Mouse (Mus musculus): ENCODE data around the gene Srprb.
A peak's percentile ranks its signal among the peaks of the same experiment; 100 is the strongest.

Srprb gene

DNA sequence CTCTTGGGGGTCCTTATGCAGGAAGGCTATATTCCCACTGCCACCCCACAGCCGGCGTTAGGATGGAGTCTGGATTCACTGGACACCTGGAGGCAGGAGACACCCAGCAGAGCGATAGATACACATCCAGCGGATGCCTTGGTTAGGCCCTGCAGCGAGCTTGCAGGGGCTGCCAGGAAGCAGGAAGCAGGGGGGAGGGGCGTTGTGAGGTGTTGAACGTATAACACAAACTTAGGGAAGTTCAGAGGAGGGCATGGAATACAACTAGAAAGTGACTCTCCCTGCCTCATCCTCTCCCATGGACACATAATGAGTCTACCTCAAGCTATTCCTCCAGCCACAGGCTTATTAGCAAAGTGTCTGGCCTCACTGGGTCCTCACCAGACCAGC, 31.1 kb upstream of the Srprb start:
- Histone ChIP-seq H3K36me3 (ENCODE audit: insufficient read depth, low read length) (no peaks in the 10 kb centered on the region), H3K4me1 (replicated peaks; ENCODE audit: low read depth, low read length) (peaks cover 42% of the 10 kb centered on the region), H3K27me3 (ENCODE audit: insufficient read depth, low read length) (peaks cover 24% of the 10 kb centered on the region), H3K9me3 (ENCODE audit: low read length) (no peaks in the 10 kb centered on the region; the same call in 1 of the 2 replicates), H3K4me3 (replicated peaks; ENCODE audit: low read length) (no peak overlapping the region)
- TF ChIP-seq CTCF (conservative IDR thresholded peaks at IDR 0.05; ENCODE audit: low read length): no peak
- no peak for TF ChIP-seq NANOG (IDR thresholded peaks at IDR 0.05; ENCODE audit: borderline replicate concordance, low read length)
- no peak for TF ChIP-seq POU5F1 (IDR thresholded peaks at IDR 0.05; ENCODE audit: borderline replicate concordance, low read length)

DNA sequence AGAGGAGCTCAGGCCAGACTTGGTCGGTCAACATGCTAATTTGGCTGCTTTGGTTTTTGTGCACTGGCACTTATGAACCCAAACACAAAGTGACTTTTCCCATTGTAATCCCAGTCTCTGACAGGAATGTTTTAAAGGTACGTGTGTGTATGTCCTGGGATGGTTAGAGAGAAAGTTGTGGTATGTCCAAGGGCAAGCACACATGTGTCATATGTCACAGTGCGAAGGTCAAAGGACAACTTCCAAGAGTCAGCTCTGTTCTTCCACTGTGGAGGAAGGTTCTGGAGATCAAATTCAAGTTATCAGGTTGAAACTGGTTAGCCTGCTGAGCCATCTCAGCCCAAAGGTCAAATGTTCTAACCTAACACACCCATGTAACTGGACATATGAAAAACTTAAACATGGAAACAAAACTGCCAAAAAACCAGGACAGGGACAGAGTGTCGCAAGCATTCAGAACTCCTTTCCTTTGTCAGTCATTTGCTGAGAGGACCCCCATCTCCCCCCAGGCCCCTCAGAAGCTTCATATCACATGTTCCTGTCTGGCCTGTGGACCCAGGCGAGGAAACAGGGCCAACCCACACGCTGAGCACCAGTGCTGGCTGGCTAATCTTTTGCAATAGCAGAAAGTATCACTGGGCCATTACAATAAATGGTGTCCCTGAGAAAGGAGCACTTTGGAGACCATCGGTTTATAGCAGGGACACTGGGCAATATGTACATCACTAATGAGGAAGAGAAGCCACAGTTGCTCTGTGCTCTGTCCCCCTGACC, 30.5 kb upstream of the Srprb start:
- TF ChIP-seq NANOG (IDR thresholded peaks at IDR 0.05; ENCODE audit: borderline replicate concordance, low read length) (no peak), CTCF (conservative IDR thresholded peaks at IDR 0.05; ENCODE audit: low read length) (no peak), POU5F1 (IDR thresholded peaks at IDR 0.05; ENCODE audit: borderline replicate concordance, low read length) (no peak)
- peaks cover 48% of the 10 kb centered on the region for H3K4me1 ChIP-seq (replicated peaks; ENCODE audit: low read depth, low read length)

DNA sequence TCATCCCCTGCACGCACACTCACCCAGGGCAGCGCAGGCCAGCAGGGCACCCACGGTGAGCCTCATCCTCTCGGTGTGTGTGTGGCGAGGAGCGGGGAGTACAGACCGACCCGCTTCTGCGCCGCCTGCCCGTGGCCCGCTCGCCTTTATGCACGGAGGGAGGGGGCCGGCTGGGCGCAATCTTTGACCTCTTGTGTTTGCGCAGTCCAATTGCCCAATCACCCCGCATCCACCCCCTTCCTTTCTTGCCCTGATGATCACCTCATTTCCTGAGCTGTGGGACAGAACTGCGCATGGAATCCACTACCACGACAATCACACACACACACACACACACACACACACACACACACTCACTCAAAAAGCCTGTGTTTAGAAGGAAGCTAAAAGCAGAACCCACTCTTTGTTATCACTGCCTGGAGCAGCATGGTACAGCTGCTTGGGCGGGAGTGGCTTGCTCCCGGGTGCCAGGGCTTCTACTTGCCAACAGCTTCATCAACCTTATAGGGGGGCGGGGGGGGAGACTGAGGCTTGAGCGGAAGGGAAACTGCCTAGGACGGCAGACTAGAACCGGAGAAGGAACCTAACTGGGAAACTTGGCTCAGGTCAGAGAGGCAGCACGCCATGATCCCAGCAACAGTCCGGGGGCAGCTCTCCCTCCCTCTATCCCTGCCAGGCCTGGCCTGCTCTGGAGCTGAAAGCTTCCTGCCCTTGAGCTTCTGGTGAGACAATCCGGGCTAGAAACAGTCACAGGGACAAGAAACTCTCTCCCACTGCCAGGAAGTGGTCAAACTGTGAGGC, 28.4 kb upstream of the Srprb start, which contains the start of the genes Gm20425 and Trf:
Gene Gm20425 (minus strand): TSS at position 157 of the 801 bp plus-strand sequence.
Gene Trf (minus strand): TSS at position 294 of the 801 bp plus-strand sequence.
- peak within 1 kb of the TSS; percentile 61 for H3K4me3 ChIP-seq (replicated peaks; ENCODE audit: low read length)
- no peaks in the 10 kb centered on the region; the same call in 1 of the 2 replicates for H3K9me3 ChIP-seq (ENCODE audit: low read length)
- peaks cover 52% of the 10 kb centered on the region for H3K4me1 ChIP-seq (replicated peaks; ENCODE audit: low read depth, low read length)
- no peak for TF ChIP-seq POU5F1 (IDR thresholded peaks at IDR 0.05; ENCODE audit: borderline replicate concordance, low read length)
- TF ChIP-seq CTCF (conservative IDR thresholded peaks at IDR 0.05; ENCODE audit: low read length): no peak
- TF ChIP-seq NANOG (IDR thresholded peaks at IDR 0.05; ENCODE audit: borderline replicate concordance, low read length): no peak
- H3K36me3 ChIP-seq (ENCODE audit: insufficient read depth, low read length): no peaks in the 10 kb centered on the region
- H3K27me3 ChIP-seq (ENCODE audit: insufficient read depth, low read length): peaks cover 40% of the 10 kb centered on the region

More for the DNA sequence above, 30.5 kb upstream of the Srprb start:
- Histone ChIP-seq H3K4me3 (replicated peaks; ENCODE audit: low read length) (no peak overlapping the region), H3K36me3 (ENCODE audit: insufficient read depth, low read length) (no peaks in the 10 kb centered on the region), H3K9me3 (ENCODE audit: low read length) (no peaks in the 10 kb centered on the region; the same call in 1 of the 2 replicates), H3K27me3 (ENCODE audit: insufficient read depth, low read length) (peaks cover 28% of the 10 kb centered on the region)

DNA sequence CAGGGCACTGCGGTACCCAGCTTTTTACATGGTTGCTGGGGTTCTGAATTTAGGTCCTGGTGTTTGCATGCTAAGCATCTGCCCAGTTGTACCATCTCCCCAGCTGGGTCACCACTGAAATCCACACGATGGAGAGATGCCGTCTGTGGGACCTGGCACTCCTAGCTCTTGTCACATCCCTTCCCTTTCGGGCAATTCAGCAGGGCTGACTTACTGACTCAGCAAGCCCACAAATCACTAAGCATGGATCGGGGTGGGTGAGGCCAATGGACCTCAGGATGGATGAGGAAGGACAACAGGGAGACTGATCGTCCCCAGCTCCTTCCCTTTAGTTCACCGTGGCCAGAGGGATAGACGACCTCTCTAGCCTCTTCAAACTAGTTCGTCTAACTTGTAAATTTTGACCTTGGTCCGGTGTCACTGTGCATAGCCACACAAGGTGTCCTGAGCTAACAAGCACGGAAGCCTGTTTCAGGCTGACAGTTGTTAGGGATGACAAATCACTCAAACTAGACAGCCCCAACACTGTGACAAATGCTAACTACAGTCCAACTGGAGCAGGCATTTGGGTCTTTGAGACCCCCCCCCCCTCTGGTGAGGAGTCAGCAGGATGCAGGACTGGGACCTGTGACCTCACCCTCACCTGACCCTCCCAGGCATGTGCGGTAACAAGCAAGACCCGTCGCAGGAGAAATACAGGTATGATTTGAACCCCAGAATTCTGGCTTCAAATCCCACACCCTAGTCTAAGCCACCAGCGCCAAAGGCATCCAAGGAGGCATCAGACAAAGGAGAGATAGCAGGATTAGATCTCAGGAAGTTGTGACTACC, 27.3 kb upstream of the Srprb start:
- Histone ChIP-seq H3K36me3 (ENCODE audit: insufficient read depth, low read length) (no peaks in the 10 kb centered on the region), H3K9me3 (ENCODE audit: low read length) (no peaks in the 10 kb centered on the region; the same call in 1 of the 2 replicates), H3K4me1 (replicated peaks; ENCODE audit: low read depth, low read length) (peaks cover 48% of the 10 kb centered on the region), H3K27me3 (ENCODE audit: insufficient read depth, low read length) (peaks cover 40% of the 10 kb centered on the region), H3K4me3 (replicated peaks; ENCODE audit: low read length) (peak overlapping the region; percentile 61; the same call in 1 of the 2 replicates)
- TF ChIP-seq NANOG (IDR thresholded peaks at IDR 0.05; ENCODE audit: borderline replicate concordance, low read length) (no peak), CTCF (conservative IDR thresholded peaks at IDR 0.05; ENCODE audit: low read length) (no peak), POU5F1 (IDR thresholded peaks at IDR 0.05; ENCODE audit: borderline replicate concordance, low read length) (no peak)

DNA sequence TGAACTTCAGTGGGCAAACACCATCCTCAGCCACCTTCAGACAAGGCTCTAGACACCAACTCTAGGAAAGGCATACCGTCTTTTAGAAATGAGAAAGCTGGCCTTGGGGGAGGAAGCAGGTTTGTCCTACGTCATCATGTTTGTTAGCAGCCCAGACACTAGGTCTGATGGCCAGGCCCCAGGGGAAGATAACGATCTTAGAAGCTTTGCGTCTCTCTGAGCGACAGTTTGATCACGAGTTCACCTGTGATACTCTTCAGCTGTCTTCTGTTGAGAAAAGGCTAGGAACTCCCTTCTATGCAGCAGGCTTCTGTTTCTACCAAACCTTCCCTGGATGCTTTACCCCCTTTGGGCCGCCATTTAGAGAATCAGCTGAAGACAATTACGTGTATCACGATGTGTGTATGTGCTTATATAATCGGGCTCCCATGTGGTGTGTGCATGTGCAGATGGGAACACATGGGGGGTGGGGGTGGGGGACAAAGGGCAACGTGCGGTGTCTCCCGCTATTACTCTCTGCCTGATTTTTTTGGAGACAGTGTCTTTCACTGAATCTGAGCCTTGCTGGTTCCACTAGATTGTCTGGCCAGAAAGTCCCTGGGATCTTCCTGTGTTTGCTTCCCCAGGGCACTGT, 26.6 kb upstream of the Srprb start:
- Histone ChIP-seq H3K36me3 (ENCODE audit: insufficient read depth, low read length) (no peaks in the 10 kb centered on the region), H3K4me1 (replicated peaks; ENCODE audit: low read depth, low read length) (peaks cover 48% of the 10 kb centered on the region), H3K9me3 (ENCODE audit: low read length) (no peaks in the 10 kb centered on the region; the same call in 1 of the 2 replicates), H3K4me3 (replicated peaks; ENCODE audit: low read length) (no peak overlapping the region), H3K27me3 (ENCODE audit: insufficient read depth, low read length) (peaks cover 40% of the 10 kb centered on the region)
- TF ChIP-seq CTCF (conservative IDR thresholded peaks at IDR 0.05; ENCODE audit: low read length) (no peak), POU5F1 (IDR thresholded peaks at IDR 0.05; ENCODE audit: borderline replicate concordance, low read length) (no peak), NANOG (IDR thresholded peaks at IDR 0.05; ENCODE audit: borderline replicate concordance, low read length) (no peak)

DNA sequence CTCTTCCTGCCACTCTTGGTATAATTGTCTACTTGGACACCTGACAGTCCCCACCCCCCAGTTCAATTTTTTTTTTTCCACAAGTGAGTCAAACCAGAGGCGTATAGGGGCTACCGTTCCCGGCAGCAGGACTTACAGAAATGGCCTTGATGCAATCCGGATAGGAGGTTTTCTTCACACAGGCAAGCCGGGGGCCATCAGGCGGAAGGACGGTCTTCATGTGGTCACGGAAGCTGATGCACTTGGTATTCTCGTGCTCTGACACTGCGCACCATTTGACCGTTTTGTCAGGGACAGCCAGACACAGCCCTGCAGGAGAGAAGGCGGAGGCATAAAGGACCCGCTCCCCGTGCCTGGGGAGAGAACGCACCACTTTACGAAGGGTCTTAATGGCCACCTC, 25.8 kb upstream of the Srprb start:
- Histone ChIP-seq H3K27me3 (ENCODE audit: insufficient read depth, low read length) (peaks cover 40% of the 10 kb centered on the region), H3K9me3 (ENCODE audit: low read length) (no peaks in the 10 kb centered on the region; the same call in 1 of the 2 replicates), H3K36me3 (ENCODE audit: insufficient read depth, low read length) (no peaks in the 10 kb centered on the region), H3K4me1 (replicated peaks; ENCODE audit: low read depth, low read length) (peaks cover 42% of the 10 kb centered on the region), H3K4me3 (replicated peaks; ENCODE audit: low read length) (no peak overlapping the region)
- no peak for TF ChIP-seq POU5F1 (IDR thresholded peaks at IDR 0.05; ENCODE audit: borderline replicate concordance, low read length)
- no peak for TF ChIP-seq CTCF (conservative IDR thresholded peaks at IDR 0.05; ENCODE audit: low read length)
- no peak for TF ChIP-seq NANOG (IDR thresholded peaks at IDR 0.05; ENCODE audit: borderline replicate concordance, low read length)

DNA sequence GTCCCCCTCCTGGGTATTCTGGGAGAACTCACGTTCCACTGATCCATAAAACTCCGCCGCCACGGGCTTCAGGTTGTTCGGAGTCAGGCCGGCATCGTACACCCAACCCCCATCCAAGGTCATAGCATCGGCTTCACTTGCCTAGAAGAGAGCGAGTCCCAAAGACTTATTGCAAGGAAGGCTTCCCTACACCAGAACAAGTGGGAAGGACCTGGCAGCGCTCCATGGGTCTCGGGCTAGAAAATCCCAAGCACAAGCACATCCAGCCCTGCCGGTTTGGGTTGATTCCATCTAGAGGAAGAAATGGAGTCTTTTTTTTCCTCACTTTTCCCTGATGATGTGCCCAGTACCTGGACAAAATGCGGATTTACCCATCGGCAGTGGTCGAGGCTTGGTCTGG, 24.9 kb upstream of the Srprb start:
- H3K9me3 ChIP-seq (ENCODE audit: low read length): no peaks in the 10 kb centered on the region; the same call in 1 of the 2 replicates
- H3K4me3 ChIP-seq (replicated peaks; ENCODE audit: low read length): no peak overlapping the region
- peaks cover 38% of the 10 kb centered on the region for H3K27me3 ChIP-seq (ENCODE audit: insufficient read depth, low read length)
- H3K36me3 ChIP-seq (ENCODE audit: insufficient read depth, low read length): no peaks in the 10 kb centered on the region
- H3K4me1 ChIP-seq (replicated peaks; ENCODE audit: low read depth, low read length): peaks cover 38% of the 10 kb centered on the region
- TF ChIP-seq CTCF (conservative IDR thresholded peaks at IDR 0.05; ENCODE audit: low read length) (no peak), POU5F1 (IDR thresholded peaks at IDR 0.05; ENCODE audit: borderline replicate concordance, low read length) (no peak), NANOG (IDR thresholded peaks at IDR 0.05; ENCODE audit: borderline replicate concordance, low read length) (no peak)

All from E14TG2a.4 (cell line).